Mouse (Mus musculus): ENCODE measurements around the gene March6. TPM values are rescaled to one million over a fixed set of nuclear protein-coding genes. Genes with fewer than 3 reads are reported as not detected.

The March6 gene
- total RNA-seq, 1 experiment: 67.6 TPM

DNA sequence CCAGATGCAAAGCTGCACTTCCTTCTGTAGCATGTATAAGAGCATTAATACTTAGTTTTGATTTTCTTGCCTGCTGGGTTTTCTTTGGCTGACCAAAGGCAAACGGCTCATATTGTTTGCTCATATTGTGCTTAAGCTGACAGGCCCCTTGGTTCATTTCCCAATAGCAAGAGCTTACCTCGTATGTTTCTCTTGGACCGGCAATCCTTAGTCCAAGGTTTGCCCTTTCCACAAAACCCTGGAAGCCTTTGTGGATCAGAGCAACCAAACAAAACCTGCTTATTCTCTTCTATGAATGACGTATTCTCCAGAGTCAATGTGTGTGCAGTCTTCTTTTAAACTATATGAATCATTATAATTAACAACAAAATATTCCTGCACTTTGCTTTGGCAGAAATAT lies 19.5 kb upstream of the March6 start:
- in situ Hi-C loops (cut with MboI; ENCODE audit: low sequenced_read_pairs in 2 of 2, unreplicated experiment in 2 of 2): no loop called here
- Histone ChIP-seq H3K4me1 (ENCODE audit: control insufficient read depth in 2 of 2, insufficient read depth in 2 of 2, low read length in 2 of 2, poor library complexity in 1 of 2) (peaks cover 5 to 18% of the 10 kb centered on the region in 2 experiments), H3K4me3 (ENCODE audit: insufficient read depth in 1 of 2, low read depth in 1 of 2, low read length in 2 of 2, poor library complexity in 1 of 2, severe bottlenecking in 1 of 2) (no peak overlapping the region), H3K9ac (ENCODE audit: insufficient read depth, low read depth, low read length, poor library complexity, severe bottlenecking) (no peak overlapping the region), H3K27ac (ENCODE audit: insufficient read depth, low read depth, low read length, poor library complexity, severe bottlenecking) (no peak overlapping the region), H3K9me3 (ENCODE audit: control insufficient read depth, insufficient read depth, low read depth, low read length) (no peaks in the 10 kb centered on the region), H3K36me3 (ENCODE audit: control insufficient read depth, insufficient read depth, low read length, poor library complexity, severe bottlenecking) (no peaks in the 10 kb centered on the region)
- TF ChIP-seq ZNF384 (IDR thresholded peaks at IDR 0.05; ENCODE audit: low read depth, low read length): no peak
- TF ChIP-seq CHD2 (IDR thresholded peaks at IDR 0.05; ENCODE audit: low read depth, low read length): no peak
- no peak for TF ChIP-seq HCFC1 (IDR thresholded peaks at IDR 0.05; ENCODE audit: borderline replicate concordance, insufficient read depth, low read length)
- TF ChIP-seq MAFK (IDR thresholded peaks at IDR 0.05; ENCODE audit: insufficient read depth, low read depth, low read length): no peak
- TF ChIP-seq ZC3H11A (IDR thresholded peaks at IDR 0.05; ENCODE audit: borderline replicate concordance, low read depth, low read length): no peak
- no peak for DNase-seq (ENCODE audit: low read depth, low spot score)

DNA sequence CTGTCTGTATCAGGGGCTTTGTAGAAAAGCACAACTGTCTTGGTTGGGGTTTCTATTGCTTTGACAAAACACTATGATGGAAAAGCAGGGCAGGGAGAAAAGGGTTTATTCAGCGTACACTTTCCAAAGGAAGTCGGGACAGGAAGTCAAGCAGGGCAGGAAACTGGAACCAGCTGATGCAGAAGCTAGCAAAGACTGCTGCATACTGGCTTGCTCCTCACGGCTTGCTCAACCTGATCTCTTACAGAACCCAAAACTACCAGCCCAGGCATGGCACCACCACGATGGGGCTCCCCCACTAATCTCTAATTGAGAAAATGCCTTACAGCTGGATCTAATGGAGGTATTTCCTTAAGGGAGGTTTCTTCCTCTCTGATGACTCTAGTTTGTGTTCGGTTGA lies 16.6 kb upstream of the March6 start:
- in situ Hi-C loops (cut with MboI; ENCODE audit: low sequenced_read_pairs in 2 of 2, unreplicated experiment in 2 of 2): no loop called here
- Histone ChIP-seq H3K4me1 (ENCODE audit: control insufficient read depth in 2 of 2, insufficient read depth in 2 of 2, low read length in 2 of 2, poor library complexity in 1 of 2) (peaks cover 6 to 18% of the 10 kb centered on the region in 2 experiments), H3K9me3 (ENCODE audit: control insufficient read depth, insufficient read depth, low read depth, low read length) (no peaks in the 10 kb centered on the region), H3K9ac (ENCODE audit: insufficient read depth, low read depth, low read length, poor library complexity, severe bottlenecking) (no peak overlapping the region), H3K27ac (ENCODE audit: insufficient read depth, low read depth, low read length, poor library complexity, severe bottlenecking) (no peak overlapping the region; the same call in 1 of the 2 replicates), H3K4me3 (ENCODE audit: insufficient read depth in 1 of 2, low read depth in 1 of 2, low read length in 2 of 2, poor library complexity in 1 of 2, severe bottlenecking in 1 of 2) (no peak overlapping the region), H3K36me3 (ENCODE audit: control insufficient read depth, insufficient read depth, low read length, poor library complexity, severe bottlenecking) (no peaks in the 10 kb centered on the region)
- no peak for DNase-seq (ENCODE audit: low read depth, low spot score)
- TF ChIP-seq HCFC1 (IDR thresholded peaks at IDR 0.05; ENCODE audit: borderline replicate concordance, insufficient read depth, low read length) (no peak), MAFK (IDR thresholded peaks at IDR 0.05; ENCODE audit: insufficient read depth, low read depth, low read length) (no peak)

DNA sequence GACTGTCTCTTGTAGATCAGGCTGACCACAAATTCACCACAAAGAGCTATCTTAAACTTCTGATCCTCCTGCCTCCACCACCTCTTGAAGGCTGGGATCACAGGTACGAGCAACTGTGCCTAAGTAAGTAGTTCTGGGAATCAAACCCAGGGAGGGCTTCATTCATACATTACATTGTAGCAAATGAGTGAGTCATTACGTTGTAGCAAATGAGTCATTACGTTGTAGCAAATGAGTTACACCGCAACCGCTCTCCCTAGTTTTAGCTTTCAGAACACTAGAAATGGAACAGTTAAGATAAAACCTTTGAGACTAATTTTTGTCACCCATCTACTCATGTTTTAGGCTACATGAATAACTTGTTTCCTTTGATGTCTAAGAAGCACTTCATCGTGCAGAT lies 15.4 kb upstream of the March6 start:
- in situ Hi-C loops (cut with MboI; ENCODE audit: low sequenced_read_pairs in 2 of 2, unreplicated experiment in 2 of 2): no loop called here
- no peaks in the 10 kb centered on the region for H3K36me3 ChIP-seq (ENCODE audit: control insufficient read depth, insufficient read depth, low read length, poor library complexity, severe bottlenecking)
- TF ChIP-seq HCFC1 (IDR thresholded peaks at IDR 0.05; ENCODE audit: borderline replicate concordance, insufficient read depth, low read length) (no peak), ZNF384 (IDR thresholded peaks at IDR 0.05; ENCODE audit: low read depth, low read length) (no peak), CHD2 (IDR thresholded peaks at IDR 0.05; ENCODE audit: low read depth, low read length) (no peak), MAFK (IDR thresholded peaks at IDR 0.05; ENCODE audit: insufficient read depth, low read depth, low read length) (no peak), ZC3H11A (IDR thresholded peaks at IDR 0.05; ENCODE audit: borderline replicate concordance, low read depth, low read length) (no peak)
- no peaks in the 10 kb centered on the region for H3K9me3 ChIP-seq (ENCODE audit: control insufficient read depth, insufficient read depth, low read depth, low read length)
- H3K27ac ChIP-seq (ENCODE audit: insufficient read depth, low read depth, low read length, poor library complexity, severe bottlenecking): no peak overlapping the region
- peaks cover 6 to 21% of the 10 kb centered on the region in 2 experiments for H3K4me1 ChIP-seq (ENCODE audit: control insufficient read depth in 2 of 2, insufficient read depth in 2 of 2, low read length in 2 of 2, poor library complexity in 1 of 2)
- no peak for DNase-seq (ENCODE audit: low read depth, low spot score)
- no peak overlapping the region for H3K4me3 ChIP-seq (ENCODE audit: insufficient read depth in 1 of 2, low read depth in 1 of 2, low read length in 2 of 2, poor library complexity in 1 of 2, severe bottlenecking in 1 of 2)
- no peak overlapping the region for H3K9ac ChIP-seq (ENCODE audit: insufficient read depth, low read depth, low read length, poor library complexity, severe bottlenecking)

DNA sequence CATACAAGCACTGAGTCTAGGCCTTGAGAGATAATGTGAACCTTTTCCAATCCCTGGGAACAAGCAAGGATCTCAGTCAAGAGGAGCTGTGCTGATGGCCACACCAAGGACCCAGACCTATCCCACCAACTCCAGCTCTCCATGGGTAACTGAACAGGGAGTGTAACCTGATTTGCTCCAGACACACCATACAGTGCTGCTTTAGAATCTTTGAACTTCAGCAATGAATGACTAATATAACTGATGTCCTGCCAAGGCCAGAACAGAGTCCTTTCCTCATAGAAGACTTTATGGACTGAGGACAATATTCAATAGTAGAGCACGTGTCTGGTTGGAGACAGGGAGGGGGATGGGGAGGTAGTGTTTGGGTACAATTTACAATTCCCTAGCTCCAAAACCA lies 14.2 kb upstream of the March6 start:
- H3K4me1 ChIP-seq (ENCODE audit: control insufficient read depth in 2 of 2, insufficient read depth in 2 of 2, low read length in 2 of 2, poor library complexity in 1 of 2): peaks cover 6 to 21% of the 10 kb centered on the region in 2 experiments
- in situ Hi-C loops (cut with MboI; ENCODE audit: low sequenced_read_pairs in 2 of 2, unreplicated experiment in 2 of 2): no loop called here
- no peak overlapping the region; the same call in 1 of the 2 replicates for H3K27ac ChIP-seq (ENCODE audit: insufficient read depth, low read depth, low read length, poor library complexity, severe bottlenecking)
- no peak for DNase-seq (ENCODE audit: low read depth, low spot score)
- H3K36me3 ChIP-seq (ENCODE audit: control insufficient read depth, insufficient read depth, low read length, poor library complexity, severe bottlenecking): no peaks in the 10 kb centered on the region
- H3K9ac ChIP-seq (ENCODE audit: insufficient read depth, low read depth, low read length, poor library complexity, severe bottlenecking): no peak overlapping the region
- TF ChIP-seq ZC3H11A (IDR thresholded peaks at IDR 0.05; ENCODE audit: borderline replicate concordance, low read depth, low read length) (no peak), ZNF384 (IDR thresholded peaks at IDR 0.05; ENCODE audit: low read depth, low read length) (no peak), MAFK (IDR thresholded peaks at IDR 0.05; ENCODE audit: insufficient read depth, low read depth, low read length) (no peak)
- peaks cover under 1% of the 10 kb centered on the region; the same call in 1 of the 2 replicates for H3K9me3 ChIP-seq (ENCODE audit: control insufficient read depth, insufficient read depth, low read depth, low read length)
- H3K4me3 ChIP-seq (ENCODE audit: insufficient read depth in 1 of 2, low read depth in 1 of 2, low read length in 2 of 2, poor library complexity in 1 of 2, severe bottlenecking in 1 of 2): no peak overlapping the region

DNA sequence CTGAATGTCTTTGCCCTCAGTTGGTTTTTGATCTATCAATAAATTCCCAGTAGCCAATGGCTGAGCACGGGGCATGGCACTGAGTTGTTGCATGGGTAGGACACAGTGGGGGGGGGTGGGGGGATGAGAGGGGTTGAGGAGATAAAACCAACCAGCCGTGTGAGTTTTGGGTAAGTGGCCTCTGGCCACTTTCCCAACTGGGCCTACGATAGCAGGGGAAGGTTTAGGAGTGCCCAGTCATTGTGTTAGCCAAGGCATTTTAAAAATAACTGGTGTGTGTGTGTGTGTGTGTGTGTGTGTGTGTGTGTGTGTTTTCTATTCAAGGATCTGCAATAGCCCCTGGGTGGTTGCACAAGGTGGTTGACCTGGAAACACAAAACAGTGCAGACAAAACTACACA lies 12.4 kb upstream of the March6 start:
- Histone ChIP-seq H3K9ac (ENCODE audit: insufficient read depth, low read depth, low read length, poor library complexity, severe bottlenecking) (no peak overlapping the region), H3K9me3 (ENCODE audit: control insufficient read depth, insufficient read depth, low read depth, low read length) (peaks cover 8% of the 10 kb centered on the region), H3K4me1 (ENCODE audit: control insufficient read depth in 2 of 2, insufficient read depth in 2 of 2, low read length in 2 of 2, poor library complexity in 1 of 2) (peaks cover 6 to 15% of the 10 kb centered on the region in 2 experiments), H3K36me3 (ENCODE audit: control insufficient read depth, insufficient read depth, low read length, poor library complexity, severe bottlenecking) (no peaks in the 10 kb centered on the region; the same call in 1 of the 2 replicates), H3K27ac (ENCODE audit: insufficient read depth, low read depth, low read length, poor library complexity, severe bottlenecking) (peak overlapping the region; percentile 38; the same call in 1 of the 2 replicates), H3K4me3 (ENCODE audit: insufficient read depth in 1 of 2, low read depth in 1 of 2, low read length in 2 of 2, poor library complexity in 1 of 2, severe bottlenecking in 1 of 2) (no peak overlapping the region)
- DNase-seq (ENCODE audit: low read depth, low spot score): no peak
- in situ Hi-C loops (cut with MboI; ENCODE audit: low sequenced_read_pairs in 2 of 2, unreplicated experiment in 2 of 2): no loop called here
- TF ChIP-seq MAFK (IDR thresholded peaks at IDR 0.05; ENCODE audit: insufficient read depth, low read depth, low read length) (no peak), CHD2 (IDR thresholded peaks at IDR 0.05; ENCODE audit: low read depth, low read length) (no peak), ZC3H11A (IDR thresholded peaks at IDR 0.05; ENCODE audit: borderline replicate concordance, low read depth, low read length) (no peak), ZNF384 (IDR thresholded peaks at IDR 0.05; ENCODE audit: low read depth, low read length) (no peak), HCFC1 (IDR thresholded peaks at IDR 0.05; ENCODE audit: borderline replicate concordance, insufficient read depth, low read length) (no peak)

Data from ES-E14 (cell line).